Mouse (Mus musculus) myocyte (in vitro differentiated cells): ENCODE results near the gene Traf2.
A peak's percentile ranks its signal among the peaks of the same experiment; 100 is the strongest.

Source experiments
- E2F4 ChIP-seq: IDR thresholded peaks from one replicate; pipeline ENCODE4 v1.6.1; 2011; ENCODE audit warnings: mild to moderate bottlenecking, control low read depth, moderate library complexity; ENCODE audit not compliant: insufficient read depth
- MAX ChIP-seq: IDR thresholded peaks from one replicate; pipeline ENCODE4 v1.6.1; 2011; ENCODE audit warnings: low read depth, mild to moderate bottlenecking, control low read depth
- MYOD1 ChIP-seq, 3 experiments: IDR thresholded peaks; one replicate each; pipeline ENCODE4 v1.6.1; 2011; ENCODE audit warnings: control low read depth in 2 of 3, low read depth in 2 of 3, mild to moderate bottlenecking in 2 of 3, moderate library complexity in 1 of 3; ENCODE audit not compliant: insufficient read length in 2 of 3, control insufficient read depth in 1 of 3
- MYOG ChIP-seq, 3 experiments: IDR thresholded peaks; one replicate each; pipeline ENCODE4 v1.6.1; 2011; ENCODE audit warnings: control low read depth in 2 of 3, low read depth in 2 of 3, mild to moderate bottlenecking in 2 of 3; ENCODE audit not compliant: insufficient read length in 2 of 3, control insufficient read depth in 1 of 3, insufficient read depth in 1 of 3
- POLR2A ChIP-seq: IDR thresholded peaks from one replicate; pipeline ENCODE4 v1.6.1; 2011; ENCODE audit warnings: low read depth, mild to moderate bottlenecking, control low read depth, moderate library complexity; ENCODE audit not compliant: insufficient read length
- POLR2AphosphoS2 ChIP-seq: IDR thresholded peaks from one replicate; pipeline ENCODE4 v1.6.1; 2011; ENCODE audit warnings: low read depth, control low read depth; ENCODE audit not compliant: insufficient read length
- TCF3 ChIP-seq: IDR thresholded peaks from one replicate; pipeline ENCODE4 v1.6.1; 2011; ENCODE audit warnings: low read depth, control low read depth; ENCODE audit not compliant: insufficient read length
- USF1 ChIP-seq: IDR thresholded peaks from one replicate; pipeline ENCODE4 v1.6.1; 2011; ENCODE audit warnings: low read depth, mild to moderate bottlenecking, control low read depth, moderate library complexity

DNA sequence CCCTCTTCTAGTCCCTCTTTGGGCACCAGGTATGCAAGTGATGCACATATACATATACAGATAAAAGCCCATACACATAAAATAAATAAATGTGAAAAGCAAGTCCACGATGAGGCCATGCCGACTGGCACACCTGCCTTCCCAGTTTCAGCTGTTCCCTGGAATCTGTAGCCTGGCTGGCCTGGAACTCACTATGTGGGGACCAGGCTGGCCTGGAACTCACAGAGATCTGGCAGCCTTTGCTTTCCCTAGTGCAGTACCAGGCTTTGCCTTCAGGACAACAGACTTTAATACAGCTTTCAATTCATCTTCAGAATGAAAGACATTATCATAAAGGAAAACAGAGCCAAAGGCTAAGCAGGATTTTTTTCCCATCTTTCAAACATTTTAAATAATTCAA is 13.0 kb downstream of the Traf2 start:
- TF ChIP-seq MYOD1 (IDR thresholded peaks at IDR 0.05; ENCODE audit: control insufficient read depth in 1 of 3, insufficient read length in 2 of 3, low read depth in 2 of 3) (peak; percentile 50 to 89 (median 88)), MAX (no peak), USF1 (no peak), POLR2A (no peak), POLR2AphosphoS2 (no peak), E2F4 (no peak), MYOG (IDR thresholded peaks at IDR 0.05; ENCODE audit: control insufficient read depth in 1 of 3, insufficient read depth in 1 of 3, insufficient read length in 2 of 3, low read depth in 2 of 3) (peak; percentile 75 to 95 (median 81)), TCF3 (peak; percentile 70)
